Mouse (Mus musculus) CH12.LX (cell line): ENCODE measurements around the gene Trim40.

Source experiments
- CTCF ChIP-seq, 2 experiments: IDR thresholded peaks in 1 of 2; conservative IDR thresholded peaks in 1 of 2; 2 replicates each; pipeline ENCODE4 v1.5.1; 2011 to 2012; ENCODE audit warnings: low read depth in 2 of 2, low read length in 2 of 2, improper control_type of control experiment in 1 of 2, inconsistent platforms in 1 of 2, mild to moderate bottlenecking in 1 of 2, moderate library complexity in 1 of 2
- ELF1 ChIP-seq: IDR thresholded peaks from 2 replicates; pipeline ENCODE4 v1.6.1; 2014; ENCODE audit warnings: low read depth, mild to moderate bottlenecking, inconsistent platforms, low read length, improper control_type of control experiment
- EP300 ChIP-seq: IDR thresholded peaks from 2 replicates; pipeline ENCODE4 v1.6.1; 2011; ENCODE audit warnings: low read length, improper control_type of control experiment
- KAT2A ChIP-seq: IDR thresholded peaks from 2 replicates; pipeline ENCODE4 v1.6.1; 2012; ENCODE audit warnings: low read length, improper control_type of control experiment, inconsistent platforms; ENCODE audit not compliant: insufficient replicate concordance
- MAX ChIP-seq: IDR thresholded peaks from 2 replicates; pipeline ENCODE4 v1.6.1; 2011; ENCODE audit warnings: low read length, improper control_type of control experiment
- NRF1 ChIP-seq: IDR thresholded peaks from 2 replicates; pipeline ENCODE4 v1.6.1; 2014; ENCODE audit warnings: low read depth, mild to moderate bottlenecking, inconsistent platforms, low read length, improper control_type of control experiment, moderate library complexity
- SMC3 ChIP-seq: IDR thresholded peaks from 2 replicates; pipeline ENCODE4 v1.6.1; 2011; ENCODE audit warnings: low read depth, low read length, improper control_type of control experiment

GRCm38 (mm10) chr17:36839001-36839400 lies 50.9 kb downstream of the Trim40 start:
- no peak for TF ChIP-seq KAT2A
- no peak for TF ChIP-seq EP300
- TF ChIP-seq CTCF (conservative IDR thresholded peaks at IDR 0.05 in 1 of 2, IDR thresholded peaks at IDR 0.05 in 1 of 2; ENCODE audit: low read depth in 2 of 2, low read length in 2 of 2) = no peak
- no peak for TF ChIP-seq MAX
- TF ChIP-seq SMC3 = no peak
- no peak for TF ChIP-seq ELF1
- TF ChIP-seq NRF1 = no peak
